Mouse (Mus musculus) liver, embryonic 12.5 days (tissue): Measurements from ENCODE around the gene C1s2. TPM values are rescaled to one million over a fixed set of nuclear protein-coding genes. Genes with fewer than 3 reads are reported as not detected.

ENCODE experiments used
- polyA plus RNA-seq: library from polyadenylated mRNA; unstranded; fragments of >200 nt; fragmentation: Nextera tagmentation; extraction: Ambion mirVana; gene quantifications from 2 replicates; pipeline ENCODE4 v1.2.1, GENCODE M21; 2016

The C1s2 gene
- polyA plus RNA-seq, 1 experiment from 2014 or later: not detected

Other genes with a start within 250 kb of the C1s2 start
- 26.3 and 26.5 TPM in 2 replicates for gene Pex5, start 221.0 kb downstream of the C1s2 start, polyA plus RNA-seq
- 4.1 and 5.0 TPM in 2 replicates for gene Clstn3, start 171.3 kb downstream of the C1s2 start, polyA plus RNA-seq
- 4.4 and 4.5 TPM in 2 replicates for gene C1rl, start 143.0 kb downstream of the C1s2 start, polyA plus RNA-seq
- 4.5 and 4.6 TPM in 2 replicates for gene C1ra, start 123.7 kb downstream of the C1s2 start, polyA plus RNA-seq
- gene C1s1, start 93.7 kb downstream of the C1s2 start, polyA plus RNA-seq: 15.9 and 16.6 TPM in 2 replicates
- not detected in 2 replicates for gene C1rb, start 65.8 kb downstream of the C1s2 start, polyA plus RNA-seq
- 67.1 and 74.5 TPM in 2 replicates for gene Lpcat3, start 26.9 kb upstream of the C1s2 start, polyA plus RNA-seq
- 200 TPM in 2 replicates for gene Emg1, start 76.1 kb upstream of the C1s2 start, polyA plus RNA-seq
- gene Phb2, start 76.3 kb upstream of the C1s2 start, polyA plus RNA-seq: 433 and 443 TPM in 2 replicates
- gene Ptpn6, start 102.6 kb upstream of the C1s2 start, polyA plus RNA-seq: 30.8 and 31.3 TPM in 2 replicates
- 109 and 116 TPM in 2 replicates for gene Grcc10, start 105.3 kb upstream of the C1s2 start, polyA plus RNA-seq
- gene Gm45234, start 119.9 kb upstream of the C1s2 start, polyA plus RNA-seq: not detected in 2 replicates
- 2.6 and 2.9 TPM in 2 replicates for gene Atn1, start 120.4 kb upstream of the C1s2 start, polyA plus RNA-seq
- 0.77 and 1.0 TPM in 2 replicates for gene Eno2, start 133.6 kb upstream of the C1s2 start, polyA plus RNA-seq
- not detected in 2 replicates for gene Lrrc23, start 143.6 kb upstream of the C1s2 start, polyA plus RNA-seq
- gene Spsb2, start 172.6 kb upstream of the C1s2 start, polyA plus RNA-seq: 9.9 and 10.8 TPM in 2 replicates
- gene Tpi1, start 178.2 kb upstream of the C1s2 start, polyA plus RNA-seq: 630 and 674 TPM in 2 replicates
- gene Usp5, start 193.4 kb upstream of the C1s2 start, polyA plus RNA-seq: 87.5 and 94.1 TPM in 2 replicates
- 193 TPM in 2 replicates for gene Cdca3, start 193.5 kb upstream of the C1s2 start, polyA plus RNA-seq
- 0.29 and 0.43 TPM in 2 replicates for gene Gnb3, start 204.2 kb upstream of the C1s2 start, polyA plus RNA-seq
- gene P3h3, start 221.7 kb upstream of the C1s2 start, polyA plus RNA-seq: 5.0 and 5.5 TPM in 2 replicates
- 0.08 and 0.17 TPM in 2 replicates for gene Gpr162, start 227.9 kb upstream of the C1s2 start, polyA plus RNA-seq